Comparison of ENCODE assay signal across 9 mouse cellular contexts in the genomic region with DNA sequence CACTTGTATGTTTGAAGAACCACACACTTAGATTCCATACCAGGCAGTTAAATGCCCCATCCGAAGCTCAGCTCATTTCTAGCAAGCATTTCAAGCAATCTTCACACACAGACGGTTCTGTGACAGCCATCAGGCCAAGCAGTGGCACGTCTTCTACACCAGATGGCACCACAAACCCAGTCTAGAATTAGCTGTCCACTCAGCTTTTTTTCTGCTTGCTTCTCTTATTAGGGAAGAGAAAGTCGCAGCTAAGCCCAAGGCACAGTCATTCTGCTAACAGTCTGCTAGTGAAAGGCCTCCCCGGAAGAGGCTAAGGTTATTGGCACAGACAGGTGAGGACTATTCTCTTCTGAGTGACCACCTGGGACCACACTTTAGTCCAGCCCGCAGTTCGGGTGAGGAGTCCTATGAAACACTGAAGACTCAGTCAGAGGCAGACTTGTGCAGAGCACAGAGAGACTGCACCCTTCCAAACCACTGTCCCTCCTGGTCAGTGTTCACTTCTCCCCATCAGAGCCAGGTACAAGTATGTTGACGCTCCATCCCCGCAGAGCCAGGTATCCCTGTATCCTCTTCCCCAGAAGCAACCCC. TPM values are rescaled to one million over a fixed set of nuclear protein-coding genes. Genes with fewer than 3 reads are reported as not detected.
DNase-seq lines count a peak whose midpoint lies in the region; ATAC-seq and TF ChIP-seq lines count a peak whose summit lies in the region.
"Had no signal": no experiment of that assay in that cellular context is flagged by ENCODE, and none has a peak within 500 bp of the region (broad histone marks: within the 10 kb centered on the region; RNA-seq: fewer than 3 reads in every experiment).

No protein-coding gene starts in this region.

- TF ChIP-seq EP300 in liver, postnatal 0 days (IDR thresholded peaks at IDR 0.05; ENCODE audit: low read depth) = no peak

- H3K27ac ChIP-seq in heart, embryonic 10.5 days = no peak overlapping the region
- no peak overlapping the region for H3K27ac ChIP-seq in liver, postnatal 0 days (ENCODE audit: low read depth)

- H3K4me2 ChIP-seq in liver, postnatal 0 days (ENCODE audit: low read depth, low read length) = no peak overlapping the region

- TF ChIP-seq CTCF in liver, postnatal 0 days (IDR thresholded peaks at IDR 0.05; ENCODE audit: low read depth) = peak; percentile 75

- 57% methylated on average over 9 of the region's 9 CpGs for WGBS in heart, embryonic 10.5 days
- 45% methylated on average over 9 of the region's 9 CpGs for WGBS in liver, postnatal 0 days (ENCODE audit: insufficient replicate concordance)

- H3K4me1 ChIP-seq in heart, embryonic 10.5 days = peaks cover 18% of the 10 kb centered on the region
- no peaks in the 10 kb centered on the region for H3K4me1 ChIP-seq in liver, postnatal 0 days (ENCODE audit: insufficient read depth)

- no peak overlapping the region for H3K9ac ChIP-seq in liver, postnatal 0 days (replicated peaks)

- no peaks in the 10 kb centered on the region for H3K36me3 ChIP-seq in heart, embryonic 10.5 days
- no peaks in the 10 kb centered on the region for H3K36me3 ChIP-seq in liver, postnatal 0 days (replicated peaks; ENCODE audit: insufficient read depth, low read length)
- H3K36me3 ChIP-seq: G1E had no signal

- peak; percentile 37 to 78 for DNase-seq in heart, adult 18-20 months
- no peak for DNase-seq in heart, embryonic 10.5 days (ENCODE audit: low spot score)
- DNase-seq in cerebellum, postnatal 10 days = peak; percentile 82 to 84
- DNase-seq in frontal cortex, postnatal 36 days (ENCODE audit: low spot score in 2 of 2) = peak; percentile 56 to 82
- DNase-seq in kidney, postnatal 10 days = peak; percentile 76
- peak; percentile 30 for DNase-seq in liver, postnatal 0 days
- DNase-seq in ovary, postnatal 14 days (ENCODE audit: low spot score) = peak; percentile 58

- no peak for ATAC-seq in liver, postnatal 0 days
- ATAC-seq in erythroid progenitor cell, adult 5-6 weeks (replicated peaks; ENCODE audit: low FRiP score, poor library complexity, severe bottlenecking) = no peak

- no peaks in the 10 kb centered on the region for H3K27me3 ChIP-seq in heart, embryonic 10.5 days (ENCODE audit: insufficient read depth, poor library complexity, severe bottlenecking)
- no peaks in the 10 kb centered on the region for H3K27me3 ChIP-seq in liver, postnatal 0 days (ENCODE audit: insufficient read depth, low read length)

- no peak overlapping the region for H3K4me3 ChIP-seq in heart, embryonic 10.5 days
- H3K4me3 ChIP-seq in liver, postnatal 0 days (ENCODE audit: low read depth, low read length) = no peak overlapping the region

- peaks cover 3% of the 10 kb centered on the region for H3K9me3 ChIP-seq in heart, embryonic 10.5 days
- no peaks in the 10 kb centered on the region for H3K9me3 ChIP-seq in liver, postnatal 0 days (ENCODE audit: low read length)
- H3K9me3 ChIP-seq: G1E had no signal

RNA-seq across cellular contexts. Expression of a gene that starts 45.0 kb away (rescaled TPM):
- 10 to 100 TPM in 1 of 2 experiments, 1 to 10 TPM in 1; 8.6 to 12.3 TPM for total RNA-seq in heart, adult 18-20 months (2021)
- 26.5 and 32.8 TPM in 2 replicates for polyA plus RNA-seq in heart, embryonic 10.5 days (2016; fragmentation: Nextera tagmentation; extraction: Ambion mirVana)
- polyA plus RNA-seq in liver, postnatal 0 days (2015; fragmentation: Nextera tagmentation; extraction: Ambion mirVana) = 21.4 and 22.8 TPM in 2 replicates
- 31.0 and 61.6 TPM in 2 replicates for total RNA-seq in erythroid progenitor cell, adult 5-6 weeks (2015; ENCODE audit: low replicate concordance)
- 52.2 and 109 TPM in 2 replicates for total RNA-seq in erythroid progenitor cell, adult 5-6 weeks (2017; ENCODE audit: low replicate concordance)
